Mouse (Mus musculus): ENCODE results near the gene Rhox3c.
"Not testable (repeated sequence)": the region's sequence is repeated elsewhere in the genome, so short reads cannot be mapped to it uniquely, and the experiment has no call there.

Rhox3c gene

DNA sequence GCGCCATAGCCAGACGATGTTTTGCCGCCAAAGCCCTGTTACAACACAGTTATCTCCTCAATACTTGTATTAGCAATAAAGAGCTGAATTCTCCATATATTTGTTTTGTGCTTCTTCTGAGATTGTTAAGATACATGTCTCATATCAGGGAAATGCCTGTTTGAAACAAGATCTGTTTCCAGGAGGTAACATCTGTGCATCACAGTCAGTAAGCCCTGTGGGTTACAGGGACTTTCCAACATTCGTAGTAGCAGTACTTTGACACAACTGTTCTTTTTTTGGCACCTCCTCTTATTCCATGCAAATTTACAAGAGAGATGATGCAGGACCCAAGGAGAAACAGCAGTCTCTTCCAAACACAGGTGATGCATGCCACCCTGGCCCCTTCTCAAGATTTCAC lies at the start of gene Rhox3c:
Gene Rhox3c, plus strand, starts transcription at position 301 of the 400 bp plus-strand sequence.
- not testable (repeated sequence) for DNase-seq (ENCODE audit: low spot score)

DNA sequence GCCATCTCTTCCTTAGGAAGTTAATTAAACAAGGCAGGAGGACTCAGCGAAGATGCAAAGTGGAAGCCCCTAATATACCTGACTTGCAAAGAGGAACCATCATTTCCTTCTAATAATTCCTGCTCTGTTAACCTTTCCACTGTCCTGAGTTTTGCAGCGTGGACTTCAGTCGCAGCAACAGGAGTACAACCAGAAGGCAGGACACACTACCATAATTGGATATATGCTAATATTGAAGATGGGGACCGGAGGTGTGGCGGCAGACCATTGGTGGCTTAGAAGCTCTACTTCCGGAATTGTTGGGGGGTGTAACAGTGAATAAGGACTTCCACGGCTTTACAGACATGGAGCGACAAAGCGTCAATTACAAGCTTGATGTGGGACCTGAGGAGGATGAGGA lies 46.6 kb upstream of the Rhox3c start, which contains the start of gene Rhox2b:
Gene Rhox2b, plus strand, starts transcription at position 301 of the 400 bp plus-strand sequence.
- not testable (repeated sequence) for DNase-seq (ENCODE audit: low spot score)

DNA sequence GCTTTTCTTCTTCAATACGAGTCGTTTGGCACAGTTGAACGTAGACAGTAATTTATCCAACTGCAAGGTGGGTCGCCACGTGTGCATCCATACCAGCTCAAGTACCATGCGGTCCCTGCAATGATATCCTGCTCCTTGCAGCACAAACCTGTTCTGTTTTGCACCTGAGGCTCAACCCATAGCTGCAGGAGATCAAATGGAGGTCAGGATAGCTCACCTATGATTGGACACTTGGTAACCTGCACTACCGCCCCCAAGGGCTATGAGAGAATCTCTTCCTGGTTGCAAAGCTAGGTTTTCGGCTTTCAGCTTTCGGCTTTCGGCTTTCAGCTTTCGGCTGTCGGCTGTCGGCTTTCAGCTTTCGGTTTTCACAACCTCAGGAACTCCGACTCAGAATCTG lies 26.2 kb upstream of the Rhox3c start, which contains the start of gene Rhox4b:
Gene Rhox4b, plus strand, starts transcription at position 301 of the 400 bp plus-strand sequence.
- DNase-seq (ENCODE audit: low spot score), result not testable (repeated sequence)

DNA sequence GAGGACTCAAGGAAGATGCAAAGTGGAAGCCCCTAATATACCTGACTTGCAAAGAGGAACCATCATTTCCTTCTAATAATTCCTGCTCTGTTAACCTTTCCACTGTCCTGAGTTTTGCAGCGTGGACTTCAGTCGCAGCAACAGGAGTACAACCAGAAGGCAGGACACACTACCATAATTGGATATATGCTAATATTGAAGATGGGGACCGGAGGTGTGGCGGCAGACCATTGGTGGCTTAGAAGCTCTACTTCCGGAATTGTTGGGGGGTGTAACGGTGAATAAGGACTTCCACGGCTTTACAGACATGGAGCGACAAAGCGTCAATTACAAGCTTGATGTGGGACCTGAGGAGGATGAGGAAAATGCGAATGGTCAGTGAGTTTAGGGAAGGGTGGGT lies 5.0 kb upstream of the Rhox3c start, which contains the start of gene Rhox2c:
Gene Rhox2c, plus strand, starts transcription at position 301 of the 400 bp plus-strand sequence.
- not testable (repeated sequence) for DNase-seq (ENCODE audit: low spot score)

DNA sequence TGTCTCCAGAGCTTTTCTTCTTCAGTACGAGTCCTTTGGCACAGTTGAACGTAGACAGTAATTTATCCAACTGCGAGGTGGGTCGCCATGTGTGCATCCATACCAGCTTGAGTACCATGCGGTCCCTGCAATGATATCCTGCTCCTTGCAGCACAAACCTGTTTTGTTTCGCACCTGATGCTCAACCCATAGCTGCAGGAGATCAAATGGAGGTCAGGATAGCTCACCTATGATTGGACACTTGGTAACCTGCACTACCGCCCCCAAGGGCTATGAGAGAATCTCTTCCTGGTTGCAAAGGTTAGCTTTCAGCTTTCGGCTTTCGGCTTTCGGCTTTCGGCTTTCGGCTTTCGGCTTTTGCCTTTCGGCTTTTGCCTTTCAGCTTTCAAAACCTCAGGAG lies 21.7 kb downstream of the Rhox3c start, which contains the start of gene Rhox4c:
Gene Rhox4c, plus strand, starts transcription at position 301 of the 400 bp plus-strand sequence.
- not testable (repeated sequence) for DNase-seq (ENCODE audit: low spot score)

DNA sequence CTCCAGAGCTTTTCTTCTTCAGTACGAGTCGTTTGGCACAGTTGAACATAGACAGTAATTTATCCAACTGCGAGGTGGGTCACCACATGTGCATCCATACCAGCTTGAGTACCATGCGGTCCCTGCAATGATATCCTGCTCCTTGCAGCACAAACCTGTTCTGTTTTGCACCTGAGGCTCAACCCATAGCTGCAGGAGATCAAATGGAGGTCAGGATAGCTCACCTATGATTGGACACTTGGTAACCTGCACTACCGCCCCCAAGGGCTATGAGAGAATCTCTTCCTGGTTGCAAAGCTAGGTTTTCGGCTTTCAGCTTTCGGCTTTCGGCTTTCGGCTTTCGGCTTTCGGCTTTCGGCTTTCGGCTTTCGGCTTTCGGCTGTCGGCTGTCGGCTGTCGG lies 55.7 kb downstream of the Rhox3c start, which contains the start of gene Rhox4d:
Gene Rhox4d, plus strand, starts transcription at position 301 of the 400 bp plus-strand sequence.
- not testable (repeated sequence) for DNase-seq (ENCODE audit: low spot score)
